Mouse (Mus musculus) limb, embryonic 10.5 days (tissue): ENCODE measurements around the gene Uqcrc2. TPM values are rescaled to one million over a fixed set of nuclear protein-coding genes. Genes with fewer than 3 reads are reported as not detected.

Source experiments
- DNase-seq: peaks from one replicate; pipeline ENCODE4 v3.0.0-alpha.2; 2017; ENCODE audit warnings: low spot score
- H3K27ac ChIP-seq: fragments of 300-500 bp; sonication (generic); 2 replicates; pipeline ENCODE4 v1.5.1; 2016; ENCODE audit warnings: mild to moderate bottlenecking
- H3K27me3 ChIP-seq: fragments of 300-500 bp; sonication (generic); 2 replicates; pipeline ENCODE4 v1.6.1; 2016; ENCODE audit warnings: low read depth, mild to moderate bottlenecking; ENCODE audit not compliant: poor library complexity, severe bottlenecking
- H3K36me3 ChIP-seq: fragments of 300-500 bp; sonication (generic); 2 replicates; pipeline ENCODE4 v1.6.1; 2016; ENCODE audit warnings: mild to moderate bottlenecking, moderate library complexity
- H3K4me1 ChIP-seq: fragments of 300-500 bp; sonication (generic); 2 replicates; pipeline ENCODE4 v1.6.1; 2016
- H3K4me3 ChIP-seq: fragments of 300-500 bp; sonication (generic); 2 replicates; pipeline ENCODE4 v1.5.1; 2016; ENCODE audit warnings: mild to moderate bottlenecking, moderate library complexity
- H3K9me3 ChIP-seq: fragments of 300-500 bp; sonication (generic); replicated peaks from 2 replicates; pipeline ENCODE4 v1.6.1; 2016; ENCODE audit warnings: mild to moderate bottlenecking
- WGBS: fragments of 180-500 bp; shearing (Covaris S2); methylation state at CpG from one replicate; pipeline ENCODE4 v1.1.7; 2016; 5-methylcytosine and 5-hydroxymethylcytosine counted together
- polyA plus RNA-seq: library from polyadenylated mRNA; unstranded; fragments of >200 nt; fragmentation: Nextera tagmentation; extraction: Ambion mirVana; gene quantifications from 2 replicates; pipeline ENCODE4 v1.2.1, GENCODE M21; 2016

Gene Uqcrc2
- polyA plus RNA-seq, 1 experiment from 2014 or later = 187 TPM

DNA sequence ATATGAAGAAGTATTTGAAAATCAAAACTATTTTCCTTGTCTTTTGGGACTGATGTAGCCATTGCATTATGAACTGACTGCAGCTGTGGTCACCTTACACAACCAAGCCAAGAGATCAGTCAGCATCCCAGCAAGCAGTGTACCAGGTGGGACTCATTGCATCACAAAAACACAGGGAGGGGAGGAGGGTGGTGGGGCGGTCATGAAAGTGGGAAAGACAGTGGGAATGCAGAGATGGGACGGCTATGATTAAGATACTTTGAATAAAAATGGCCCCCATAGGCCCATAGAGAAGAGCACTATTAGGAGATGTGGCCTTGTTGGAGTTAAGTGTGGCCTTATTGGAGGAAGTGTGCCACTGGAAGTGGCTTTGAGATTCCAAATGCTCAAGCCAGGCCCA lies 61.4 kb downstream of the Uqcrc2 start:
- Histone ChIP-seq H3K27me3 (no peaks in the 10 kb centered on the region), H3K27ac (no peak overlapping the region), H3K4me1 (peaks cover 5% of the 10 kb centered on the region), H3K36me3 (peaks cover 18% of the 10 kb centered on the region), H3K9me3 (no peaks in the 10 kb centered on the region), H3K4me3 (no peak overlapping the region)
- DNase-seq = no peak
- WGBS = 94% methylated on average over 2 of the region's 2 CpGs

DNA sequence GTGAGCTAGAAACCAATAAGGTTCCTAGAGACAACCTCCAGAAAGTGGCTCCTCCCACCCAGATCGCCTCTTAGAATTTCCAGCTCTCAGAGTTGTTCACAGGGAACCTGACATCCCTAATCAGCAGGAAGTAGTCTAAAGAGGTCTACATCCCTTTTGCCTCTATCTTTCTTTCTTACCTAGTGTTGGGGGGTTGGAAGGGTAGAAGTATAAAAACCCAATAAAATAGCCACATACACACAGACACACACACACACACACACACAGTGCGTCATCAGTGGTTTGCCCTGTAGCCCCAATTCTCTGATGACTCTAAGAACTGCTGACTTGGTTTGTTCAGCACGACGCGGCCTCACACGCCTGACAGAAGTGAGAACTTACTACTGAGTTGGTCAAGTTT lies 64.6 kb downstream of the Uqcrc2 start:
- Histone ChIP-seq H3K27me3 (no peaks in the 10 kb centered on the region), H3K4me1 (peaks cover 5% of the 10 kb centered on the region), H3K36me3 (peaks cover 6% of the 10 kb centered on the region), H3K4me3 (no peak overlapping the region), H3K9me3 (no peaks in the 10 kb centered on the region), H3K27ac (no peak overlapping the region)
- 91% methylated on average over 6 of the region's 6 CpGs for WGBS
- no peak for DNase-seq

DNA sequence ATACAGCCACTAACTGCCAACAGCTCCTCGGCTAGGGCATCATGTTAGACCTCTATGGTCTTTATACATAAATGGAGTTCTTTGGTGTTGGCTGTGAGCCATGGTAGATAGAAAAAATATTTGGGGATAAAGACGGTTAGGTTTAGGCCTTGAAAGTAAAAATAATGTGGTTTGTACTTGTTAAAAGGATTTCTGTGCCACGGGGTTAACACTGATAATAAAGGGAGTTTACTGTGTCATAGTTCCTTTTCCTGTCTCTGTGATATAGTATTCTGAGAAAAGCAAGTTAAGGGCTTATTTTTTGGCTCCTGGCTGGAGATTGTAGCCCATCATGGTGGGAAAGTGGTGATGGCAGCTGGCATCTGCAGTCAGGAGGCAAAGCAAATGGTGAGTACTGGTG lies 68.9 kb downstream of the Uqcrc2 start:
- Histone ChIP-seq H3K27me3 (no peaks in the 10 kb centered on the region), H3K27ac (no peak overlapping the region), H3K4me3 (no peak overlapping the region), H3K9me3 (no peaks in the 10 kb centered on the region), H3K4me1 (no peaks in the 10 kb centered on the region), H3K36me3 (no peaks in the 10 kb centered on the region)
- DNase-seq = no peak
- 91% methylated on average over 3 of the region's 3 CpGs for WGBS

Other genes with a start within 250 kb of the Uqcrc2 start
- not detected in 2 replicates for gene Abca16, start 225.5 kb upstream of the Uqcrc2 start, polyA plus RNA-seq
- 0.36 and 0.46 TPM in 2 replicates for gene Pdzd9, start 35.2 kb downstream of the Uqcrc2 start, polyA plus RNA-seq
- 13.5 and 13.9 TPM in 2 replicates for gene Mosmo, start 42.4 kb downstream of the Uqcrc2 start, polyA plus RNA-seq
- gene Vwa3a, start 104.1 kb downstream of the Uqcrc2 start, polyA plus RNA-seq = 0.05 and 0.13 TPM in 2 replicates
- not detected in 2 replicates for gene Gm5737, start 177.2 kb downstream of the Uqcrc2 start, polyA plus RNA-seq
- 21.3 and 23.5 TPM in 2 replicates for gene Eef2k, start 207.7 kb downstream of the Uqcrc2 start, polyA plus RNA-seq